Mouse (Mus musculus): ENCODE data around the gene Gm13279. TPM values are rescaled to one million over a fixed set of nuclear protein-coding genes. Genes with fewer than 3 reads are reported as not detected.
"Not testable (repeated sequence)": the region's sequence is repeated elsewhere in the genome, so short reads cannot be mapped to it uniquely, and the experiment has no call there.

The Gm13279 gene
- polyA plus RNA-seq, 1 experiment from 2014 or later: not detected

DNA sequence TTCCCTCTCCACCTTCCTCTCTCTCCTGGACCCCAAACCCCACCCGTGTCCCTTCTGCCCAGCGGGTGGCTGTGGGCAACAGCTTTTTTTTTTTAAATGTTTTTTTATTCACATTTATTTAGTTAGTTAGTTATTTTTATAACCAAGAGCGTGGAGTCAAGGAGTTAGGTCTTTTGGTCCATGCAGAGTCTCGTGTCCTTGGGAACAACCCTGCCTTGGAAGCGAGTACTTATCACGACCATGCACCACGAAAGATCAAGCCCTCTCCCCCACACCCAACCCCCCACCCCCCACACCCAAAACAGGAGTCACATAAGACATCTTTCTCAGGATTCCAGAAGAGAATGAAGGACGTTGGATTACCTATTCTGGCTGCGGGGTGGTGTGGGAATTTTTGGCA, 34.9 kb upstream of the Gm13279 start:
- not testable (repeated sequence) for ATAC-seq; H3K9ac ChIP-seq (replicated peaks; ENCODE audit: low read depth, low read length); H3K4me2 ChIP-seq (ENCODE audit: low read length); H3K4me3 ChIP-seq (replicated peaks; ENCODE audit: low read length); H3K27ac ChIP-seq (ENCODE audit: low read length); H3K9me3 ChIP-seq (ENCODE audit: control insufficient read depth, low read length); H3K36me3 ChIP-seq (ENCODE audit: control insufficient read depth, insufficient read depth); H3K27me3 ChIP-seq (replicated peaks; ENCODE audit: control insufficient read depth, insufficient read depth, low read length); H3K4me1 ChIP-seq (replicated peaks; ENCODE audit: control insufficient read depth, insufficient read depth, low read length)
- WGBS: 59% methylated on average over 8 of the region's 9 CpGs

DNA sequence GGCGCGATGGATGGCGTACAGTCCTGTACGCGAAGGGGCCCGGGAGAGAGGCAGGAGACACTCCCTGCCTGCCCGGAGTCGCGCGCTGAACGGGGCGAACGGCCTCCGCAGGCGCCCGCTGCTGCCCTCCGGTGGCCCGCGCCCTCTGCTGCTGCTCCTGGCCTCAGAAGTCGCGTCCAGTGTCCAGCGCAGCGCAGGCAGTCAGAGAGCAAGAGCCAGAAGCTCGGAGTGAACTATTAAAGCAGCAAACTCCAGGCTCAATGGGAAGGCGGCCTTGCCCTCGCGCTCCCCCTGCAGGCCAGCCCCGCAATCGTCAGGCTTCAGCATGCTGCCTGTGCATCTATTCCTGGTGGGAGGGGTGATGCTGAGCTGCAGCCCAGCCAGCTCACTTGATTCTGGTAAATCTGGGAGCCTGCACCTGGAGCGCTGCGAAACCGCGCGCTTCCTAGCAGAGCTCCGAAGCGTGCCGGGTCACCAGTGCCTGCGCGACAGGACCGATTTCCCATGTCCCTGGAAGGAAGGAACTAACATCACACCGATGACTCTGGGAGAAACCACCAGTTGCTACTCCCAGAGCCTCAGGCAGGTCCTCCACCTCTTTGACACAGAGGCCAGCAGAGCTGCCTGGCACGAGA, 33.7 kb upstream of the Gm13279 start:
- H3K4me1 ChIP-seq (replicated peaks; ENCODE audit: control insufficient read depth, insufficient read depth, low read length); H3K27ac ChIP-seq (ENCODE audit: low read length); H3K27me3 ChIP-seq (replicated peaks; ENCODE audit: control insufficient read depth, insufficient read depth, low read length); ATAC-seq; H3K9ac ChIP-seq (replicated peaks; ENCODE audit: low read depth, low read length); H3K36me3 ChIP-seq (ENCODE audit: control insufficient read depth, insufficient read depth); H3K9me3 ChIP-seq (ENCODE audit: control insufficient read depth, low read length): not testable (repeated sequence)
- WGBS: 3% methylated on average over 19 of the region's 42 CpGs
- peak overlapping the region; percentile 61 for H3K4me2 ChIP-seq (ENCODE audit: low read length)
- H3K4me3 ChIP-seq (replicated peaks; ENCODE audit: low read length): peak overlapping the region; percentile 40

DNA sequence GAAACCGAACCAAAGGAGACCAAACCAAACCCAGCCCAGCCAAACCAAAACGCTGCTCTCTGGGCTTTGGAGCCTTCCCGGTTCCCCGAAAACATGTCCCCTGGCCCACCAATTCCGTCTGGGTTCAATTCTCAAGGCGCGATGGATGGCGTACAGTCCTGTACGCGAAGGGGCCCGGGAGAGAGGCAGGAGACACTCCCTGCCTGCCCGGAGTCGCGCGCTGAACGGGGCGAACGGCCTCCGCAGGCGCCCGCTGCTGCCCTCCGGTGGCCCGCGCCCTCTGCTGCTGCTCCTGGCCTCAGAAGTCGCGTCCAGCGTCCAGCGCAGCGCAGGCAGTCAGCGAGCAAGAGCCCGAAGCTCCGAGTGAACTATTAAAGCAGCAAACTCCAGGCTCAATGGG, 23.7 kb upstream of the Gm13279 start, which contains the start of gene Gm13290:
Gene Gm13290 (plus strand): TSS at position 301 of the 400 bp plus-strand sequence.
- H3K4me1 ChIP-seq (replicated peaks; ENCODE audit: control insufficient read depth, insufficient read depth, low read length); H3K27me3 ChIP-seq (replicated peaks; ENCODE audit: control insufficient read depth, insufficient read depth, low read length): not testable (repeated sequence)

DNA sequence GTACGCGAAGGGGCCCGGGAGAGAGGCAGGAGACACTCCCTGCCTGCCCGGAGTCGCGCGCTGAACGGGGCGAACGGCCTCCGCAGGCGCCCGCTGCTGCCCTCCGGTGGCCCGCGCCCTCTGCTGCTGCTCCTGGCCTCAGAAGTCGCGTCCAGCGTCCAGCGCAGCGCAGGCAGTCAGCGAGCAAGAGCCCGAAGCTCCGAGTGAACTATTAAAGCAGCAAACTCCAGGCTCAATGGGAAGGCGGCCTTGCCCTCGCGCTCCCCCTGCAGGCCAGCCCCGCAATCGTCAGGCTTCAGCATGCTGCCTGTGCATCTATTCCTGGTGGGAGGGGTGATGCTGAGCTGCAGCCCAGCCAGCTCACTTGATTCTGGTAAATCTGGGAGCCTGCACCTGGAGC, 20.6 kb upstream of the Gm13279 start, which contains the start of gene Gm13289:
Gene Gm13289 (plus strand): TSS at position 301 of the 400 bp plus-strand sequence.
- not testable (repeated sequence) for H3K9ac ChIP-seq (replicated peaks; ENCODE audit: low read depth, low read length); H3K4me1 ChIP-seq (replicated peaks; ENCODE audit: control insufficient read depth, insufficient read depth, low read length); H3K4me2 ChIP-seq (ENCODE audit: low read length); H3K27me3 ChIP-seq (replicated peaks; ENCODE audit: control insufficient read depth, insufficient read depth, low read length); ATAC-seq; H3K9me3 ChIP-seq (ENCODE audit: control insufficient read depth, low read length); H3K4me3 ChIP-seq (replicated peaks; ENCODE audit: low read length); H3K27ac ChIP-seq (ENCODE audit: low read length); H3K36me3 ChIP-seq (ENCODE audit: control insufficient read depth, insufficient read depth)
- no CpG with 5 or more reads among the region's 29 CpGs for WGBS

More for the DNA sequence above, 23.7 kb upstream of the Gm13279 start, which contains the start of gene Gm13290:
- not testable (repeated sequence) for H3K9me3 ChIP-seq (ENCODE audit: control insufficient read depth, low read length); H3K9ac ChIP-seq (replicated peaks; ENCODE audit: low read depth, low read length); ATAC-seq; H3K36me3 ChIP-seq (ENCODE audit: control insufficient read depth, insufficient read depth); H3K27ac ChIP-seq (ENCODE audit: low read length); H3K4me2 ChIP-seq (ENCODE audit: low read length); H3K4me3 ChIP-seq (replicated peaks; ENCODE audit: low read length)
- WGBS: no CpG with 5 or more reads among the region's 32 CpGs

DNA sequence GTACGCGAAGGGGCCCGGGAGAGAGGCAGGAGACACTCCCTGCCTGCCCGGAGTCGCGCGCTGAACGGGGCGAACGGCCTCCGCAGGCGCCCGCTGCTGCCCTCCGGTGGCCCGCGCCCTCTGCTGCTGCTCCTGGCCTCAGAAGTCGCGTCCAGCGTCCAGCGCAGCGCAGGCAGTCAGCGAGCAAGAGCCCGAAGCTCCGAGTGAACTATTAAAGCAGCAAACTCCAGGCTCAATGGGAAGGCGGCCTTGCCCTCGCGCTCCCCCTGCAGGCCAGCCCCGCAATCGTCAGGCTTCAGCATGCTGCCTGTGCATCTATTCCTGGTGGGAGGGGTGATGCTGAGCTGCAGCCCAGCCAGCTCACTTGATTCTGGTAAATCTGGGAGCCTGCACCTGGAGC, 17.6 kb upstream of the Gm13279 start, which contains the start of gene Gm13272:
Gene Gm13272 (plus strand): TSS at position 301 of the 400 bp plus-strand sequence.
- not testable (repeated sequence) for H3K9ac ChIP-seq (replicated peaks; ENCODE audit: low read depth, low read length); H3K27me3 ChIP-seq (replicated peaks; ENCODE audit: control insufficient read depth, insufficient read depth, low read length); H3K27ac ChIP-seq (ENCODE audit: low read length); ATAC-seq; H3K36me3 ChIP-seq (ENCODE audit: control insufficient read depth, insufficient read depth); H3K4me3 ChIP-seq (replicated peaks; ENCODE audit: low read length); H3K4me1 ChIP-seq (replicated peaks; ENCODE audit: control insufficient read depth, insufficient read depth, low read length); H3K4me2 ChIP-seq (ENCODE audit: low read length); H3K9me3 ChIP-seq (ENCODE audit: control insufficient read depth, low read length)
- WGBS: no CpG with 5 or more reads among the region's 29 CpGs

DNA sequence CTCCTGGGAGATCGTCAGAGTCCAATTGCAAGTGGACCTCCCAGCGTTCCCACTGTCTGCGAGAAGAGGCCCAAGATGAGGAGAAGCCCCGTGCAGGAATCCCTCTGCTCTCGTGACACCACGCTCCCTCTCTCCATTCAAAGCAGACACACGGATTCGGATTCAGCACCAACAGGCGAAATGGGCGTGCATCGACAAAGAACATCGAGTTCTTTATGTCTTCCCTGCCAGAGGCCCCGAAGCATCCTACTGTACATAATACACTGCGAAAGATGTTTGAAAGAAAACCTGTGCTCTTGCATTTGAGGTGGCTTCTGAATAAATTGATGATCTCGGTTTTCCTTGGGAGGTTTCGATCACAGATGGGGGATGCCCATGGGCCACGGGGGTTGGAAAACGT, 16.9 kb upstream of the Gm13279 start:
- not testable (repeated sequence) for ATAC-seq

DNA sequence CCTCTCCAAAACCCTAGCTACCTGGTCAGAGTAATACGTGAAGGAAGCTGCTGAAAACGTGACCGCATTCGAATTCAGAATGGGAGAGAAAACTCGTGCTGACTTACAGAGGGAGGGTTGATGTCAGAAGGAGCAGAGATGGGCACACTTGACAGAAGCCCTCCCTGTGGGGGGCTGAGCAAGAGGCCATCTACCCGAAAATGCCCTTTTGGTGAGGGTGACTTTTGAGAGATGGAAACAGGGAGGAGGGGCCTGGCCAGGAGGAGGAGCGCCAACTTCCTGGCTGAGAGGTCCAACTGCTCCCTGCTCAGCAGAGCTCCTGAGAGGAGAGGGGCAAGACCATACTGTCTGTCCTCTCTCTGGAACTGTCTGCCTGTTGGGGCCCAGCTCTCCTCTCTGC, 15.4 kb upstream of the Gm13279 start, which contains the start of gene Ifnz:
Gene Ifnz (plus strand): TSS at position 301 of the 400 bp plus-strand sequence.
- H3K4me2 ChIP-seq (ENCODE audit: low read length): peak within 1 kb of the TSS; percentile 39; the same call in 1 of the 2 replicates
- ATAC-seq; H3K27me3 ChIP-seq (replicated peaks; ENCODE audit: control insufficient read depth, insufficient read depth, low read length); H3K27ac ChIP-seq (ENCODE audit: low read length); H3K9me3 ChIP-seq (ENCODE audit: control insufficient read depth, low read length); H3K36me3 ChIP-seq (ENCODE audit: control insufficient read depth, insufficient read depth); H3K4me1 ChIP-seq (replicated peaks; ENCODE audit: control insufficient read depth, insufficient read depth, low read length); H3K4me3 ChIP-seq (replicated peaks; ENCODE audit: low read length); H3K9ac ChIP-seq (replicated peaks; ENCODE audit: low read depth, low read length): not testable (repeated sequence)
- WGBS: 36% methylated on average over 3 of the region's 7 CpGs

More for the DNA sequence above, 16.9 kb upstream of the Gm13279 start:
- not testable (repeated sequence) for H3K4me3 ChIP-seq (replicated peaks; ENCODE audit: low read length); H3K9ac ChIP-seq (replicated peaks; ENCODE audit: low read depth, low read length); H3K27me3 ChIP-seq (replicated peaks; ENCODE audit: control insufficient read depth, insufficient read depth, low read length); H3K4me2 ChIP-seq (ENCODE audit: low read length); H3K9me3 ChIP-seq (ENCODE audit: control insufficient read depth, low read length); H3K36me3 ChIP-seq (ENCODE audit: control insufficient read depth, insufficient read depth); H3K27ac ChIP-seq (ENCODE audit: low read length); H3K4me1 ChIP-seq (replicated peaks; ENCODE audit: control insufficient read depth, insufficient read depth, low read length)
- WGBS: 52% methylated on average over 14 of the region's 18 CpGs

DNA sequence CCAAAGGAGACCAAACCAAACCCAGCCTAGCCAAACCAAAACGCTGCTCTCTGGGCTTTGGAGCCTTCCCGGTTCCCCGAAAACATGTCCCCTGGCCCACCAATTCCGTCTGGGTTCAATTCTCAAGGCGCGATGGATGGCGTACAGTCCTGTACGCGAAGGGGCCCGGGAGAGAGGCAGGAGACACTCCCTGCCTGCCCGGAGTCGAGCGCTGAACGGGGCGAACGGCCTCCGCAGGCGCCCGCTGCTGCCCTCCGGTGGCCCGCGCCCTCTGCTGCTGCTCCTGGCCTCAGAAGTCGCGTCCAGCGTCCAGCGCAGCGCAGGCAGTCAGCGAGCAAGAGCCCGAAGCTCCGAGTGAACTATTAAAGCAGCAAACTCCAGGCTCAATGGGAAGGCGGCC, 14.9 kb upstream of the Gm13279 start:
- H3K4me2 ChIP-seq (ENCODE audit: low read length): peak overlapping the region; percentile 39; the same call in 1 of the 2 replicates
- not testable (repeated sequence) for H3K36me3 ChIP-seq (ENCODE audit: control insufficient read depth, insufficient read depth); H3K9ac ChIP-seq (replicated peaks; ENCODE audit: low read depth, low read length); H3K27me3 ChIP-seq (replicated peaks; ENCODE audit: control insufficient read depth, insufficient read depth, low read length); H3K4me1 ChIP-seq (replicated peaks; ENCODE audit: control insufficient read depth, insufficient read depth, low read length); ATAC-seq; H3K9me3 ChIP-seq (ENCODE audit: control insufficient read depth, low read length); H3K27ac ChIP-seq (ENCODE audit: low read length); H3K4me3 ChIP-seq (replicated peaks; ENCODE audit: low read length)
- 2% methylated on average over 9 of the region's 31 CpGs for WGBS

DNA sequence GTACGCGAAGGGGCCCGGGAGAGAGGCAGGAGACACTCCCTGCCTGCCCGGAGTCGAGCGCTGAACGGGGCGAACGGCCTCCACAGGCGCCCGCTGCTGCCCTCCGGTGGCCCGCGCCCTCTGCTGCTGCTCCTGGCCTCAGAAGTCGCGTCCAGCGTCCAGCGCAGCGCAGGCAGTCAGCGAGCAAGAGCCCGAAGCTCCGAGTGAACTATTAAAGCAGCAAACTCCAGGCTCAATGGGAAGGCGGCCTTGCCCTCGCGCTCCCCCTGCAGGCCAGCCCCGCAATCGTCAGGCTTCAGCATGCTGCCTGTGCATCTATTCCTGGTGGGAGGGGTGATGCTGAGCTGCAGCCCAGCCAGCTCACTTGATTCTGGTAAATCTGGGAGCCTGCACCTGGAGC, 11.8 kb upstream of the Gm13279 start, which contains the start of gene Gm13276:
Gene Gm13276 (plus strand): TSS at position 301 of the 400 bp plus-strand sequence.
- H3K27ac ChIP-seq (ENCODE audit: low read length); H3K9ac ChIP-seq (replicated peaks; ENCODE audit: low read depth, low read length); H3K36me3 ChIP-seq (ENCODE audit: control insufficient read depth, insufficient read depth); H3K9me3 ChIP-seq (ENCODE audit: control insufficient read depth, low read length); H3K27me3 ChIP-seq (replicated peaks; ENCODE audit: control insufficient read depth, insufficient read depth, low read length); H3K4me1 ChIP-seq (replicated peaks; ENCODE audit: control insufficient read depth, insufficient read depth, low read length); ATAC-seq; H3K4me3 ChIP-seq (replicated peaks; ENCODE audit: low read length); H3K4me2 ChIP-seq (ENCODE audit: low read length): not testable (repeated sequence)
- WGBS: no CpG with 5 or more reads among the region's 27 CpGs

Data from forebrain, embryonic 16.5 days (tissue).